Mouse (Mus musculus): ENCODE data around the gene Tbx19. TPM values are rescaled to one million over a fixed set of nuclear protein-coding genes. Genes with fewer than 3 reads are reported as not detected.

Tbx19 gene
- polyA plus RNA-seq (2012; rRNA removed), result 0.08 and 0.11 TPM in 2 replicates

DNA sequence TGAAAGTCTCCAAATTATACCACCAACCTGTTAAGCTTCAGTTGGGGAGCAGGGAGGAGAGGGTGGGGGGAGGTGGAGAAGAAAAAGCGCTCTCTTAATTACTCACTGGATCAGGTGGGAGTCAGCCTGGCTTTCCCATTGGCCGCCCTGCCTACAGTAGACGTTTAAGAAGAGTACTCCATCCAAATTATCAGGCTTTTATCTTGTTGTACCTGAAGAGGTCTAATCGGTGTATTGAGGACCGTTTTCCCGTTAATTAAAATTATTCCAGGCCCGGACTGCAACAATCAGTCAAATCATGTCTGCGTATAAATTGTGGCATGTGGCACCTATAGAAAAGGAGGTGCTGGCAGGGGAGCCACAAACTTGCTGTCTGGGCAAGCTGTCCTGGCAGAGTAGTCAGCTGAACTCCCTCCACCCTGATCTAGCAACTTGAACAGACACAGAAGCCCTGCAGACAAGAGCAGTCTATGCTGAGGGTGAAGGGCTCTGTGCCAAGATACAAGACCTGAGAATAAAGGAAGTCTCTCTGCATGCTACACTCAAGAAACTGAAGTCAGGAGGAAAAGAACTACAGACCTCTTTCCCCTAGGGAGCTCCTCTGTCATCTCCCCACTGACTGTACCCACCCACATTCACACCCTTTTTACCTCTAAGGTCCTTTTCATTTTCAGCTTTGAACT, at the start of gene Tbx19:
Tbx19 (minus strand) TSS at position 51 of the 683 bp plus-strand sequence.
- Histone ChIP-seq H3K36me3 (ENCODE audit: control insufficient read depth, insufficient read depth, low read length) (no peaks in the 10 kb centered on the region), H3K27me3 (ENCODE audit: control insufficient read depth, insufficient read depth, low read length) (no peaks in the 10 kb centered on the region), H3K4me1 (ENCODE audit: control insufficient read depth, insufficient read depth, insufficient read length, low read length) (0 out of 2 replicates have a peak, but pooled peaks cover 3% of the 10 kb centered on the region), H3K27ac (ENCODE audit: insufficient read depth, low read depth, low read length) (no peak within 1 kb of the TSS), H3K4me3 (ENCODE audit: low read depth, low read length) (no peak within 1 kb of the TSS)
- no peak for TF ChIP-seq CTCF (IDR thresholded peaks at IDR 0.05; ENCODE audit: extremely low read depth, insufficient read length, insufficient replicate concordance, low read depth, low read length)
- TF ChIP-seq POLR2A (IDR thresholded peaks at IDR 0.05; ENCODE audit: low read depth, low read length), result no peak
- WGBS, result 80% methylated on average over 8 of the region's 8 CpGs

DNA sequence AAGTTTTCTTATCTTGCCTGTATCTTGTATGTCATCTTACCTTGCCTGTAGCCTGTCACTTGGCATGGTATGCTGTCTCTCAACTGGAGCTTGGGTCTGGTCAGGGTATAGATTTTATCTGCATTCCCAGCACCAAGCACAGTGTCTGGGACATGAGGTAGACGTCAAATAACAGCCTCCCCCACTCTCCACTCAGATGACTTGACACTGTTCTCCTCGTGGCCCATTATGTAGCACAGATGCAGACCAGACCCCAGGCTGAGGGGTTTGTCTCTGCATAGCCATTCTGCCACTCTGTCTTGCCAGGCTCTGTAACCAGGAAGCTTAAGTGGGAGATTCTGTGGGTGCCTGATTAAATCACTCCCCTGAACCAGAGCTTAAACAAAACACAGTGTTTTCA, 45.0 kb upstream of the Tbx19 start:
- Histone ChIP-seq H3K4me3 (ENCODE audit: low read depth, low read length) (no peak overlapping the region), H3K36me3 (ENCODE audit: control insufficient read depth, insufficient read depth, low read length) (no peaks in the 10 kb centered on the region), H3K27ac (ENCODE audit: insufficient read depth, low read depth, low read length) (no peak overlapping the region), H3K4me1 (ENCODE audit: control insufficient read depth, insufficient read depth, insufficient read length, low read length) (no peaks in the 10 kb centered on the region), H3K27me3 (ENCODE audit: control insufficient read depth, insufficient read depth, low read length) (no peaks in the 10 kb centered on the region)
- TF ChIP-seq POLR2A (IDR thresholded peaks at IDR 0.05; ENCODE audit: low read depth, low read length) (no peak), CTCF (IDR thresholded peaks at IDR 0.05; ENCODE audit: extremely low read depth, insufficient read length, insufficient replicate concordance, low read depth, low read length) (no peak)
- WGBS, result 64% methylated on average over 2 of the region's 2 CpGs

DNA sequence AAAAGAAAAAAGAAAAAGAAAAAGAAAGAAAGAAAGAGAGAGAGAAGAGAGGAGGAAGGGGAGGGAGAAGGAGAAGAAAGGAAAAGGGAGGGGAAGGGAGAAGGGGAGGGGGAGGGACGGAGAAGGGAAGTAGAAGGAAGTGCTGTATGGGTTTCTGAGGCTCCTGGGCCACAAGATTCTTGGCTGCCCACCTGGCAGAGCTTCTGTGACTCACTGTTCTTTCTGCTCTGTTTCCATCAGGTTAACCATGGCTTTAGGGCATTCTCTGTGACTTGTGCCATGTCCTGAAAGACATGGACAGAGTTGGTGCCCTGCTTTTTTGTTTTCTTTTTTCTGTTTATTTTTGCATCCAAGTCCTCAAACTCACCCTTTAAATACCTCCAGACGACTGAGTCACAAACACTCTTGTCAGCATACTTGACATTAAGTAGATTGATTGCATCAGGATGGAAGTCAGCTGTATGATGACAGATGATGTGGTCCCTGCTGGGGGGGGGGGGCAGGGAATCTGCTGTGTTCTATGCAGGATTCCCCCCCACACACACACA, 43.0 kb upstream of the Tbx19 start:
- WGBS, result 44% methylated on average over 2 of the region's 2 CpGs
- Histone ChIP-seq H3K27ac (ENCODE audit: insufficient read depth, low read depth, low read length) (no peak overlapping the region), H3K27me3 (ENCODE audit: control insufficient read depth, insufficient read depth, low read length) (no peaks in the 10 kb centered on the region), H3K36me3 (ENCODE audit: control insufficient read depth, insufficient read depth, low read length) (no peaks in the 10 kb centered on the region), H3K4me3 (ENCODE audit: low read depth, low read length) (no peak overlapping the region), H3K4me1 (ENCODE audit: control insufficient read depth, insufficient read depth, insufficient read length, low read length) (peaks cover 8% of the 10 kb centered on the region)
- TF ChIP-seq CTCF (IDR thresholded peaks at IDR 0.05; ENCODE audit: extremely low read depth, insufficient read length, insufficient replicate concordance, low read depth, low read length) (no peak), POLR2A (IDR thresholded peaks at IDR 0.05; ENCODE audit: low read depth, low read length) (no peak)

DNA sequence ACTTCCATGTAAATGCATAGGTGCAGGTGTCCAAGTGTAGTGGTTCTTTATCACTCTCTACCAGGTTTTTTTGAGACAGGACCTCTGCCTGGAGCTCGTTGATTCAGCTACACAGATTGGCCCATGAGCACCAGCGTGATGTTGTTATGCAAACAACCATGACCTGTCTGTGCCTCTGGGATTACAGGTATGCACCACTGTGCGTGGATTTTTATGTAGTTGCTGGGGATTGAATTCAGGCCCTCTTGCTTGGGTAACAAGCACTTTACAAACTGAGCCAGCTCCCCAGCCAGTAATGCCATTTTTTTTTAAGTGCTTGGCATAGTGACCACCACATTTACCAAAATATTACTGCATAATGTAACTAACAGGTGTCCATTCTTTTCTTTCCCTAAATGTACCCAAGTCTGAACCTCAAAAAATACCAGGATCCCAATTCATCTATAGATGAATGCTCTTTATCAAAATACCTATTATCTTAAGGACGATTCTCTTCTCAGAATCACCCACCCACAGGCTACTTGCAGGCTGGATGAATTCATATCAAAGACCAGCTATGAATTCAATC, 41.0 kb upstream of the Tbx19 start:
- H3K4me3 ChIP-seq (ENCODE audit: low read depth, low read length), result no peak overlapping the region
- WGBS, result 89% methylated on average over 4 of the region's 4 CpGs
- TF ChIP-seq POLR2A (IDR thresholded peaks at IDR 0.05; ENCODE audit: low read depth, low read length), result no peak
- TF ChIP-seq CTCF (IDR thresholded peaks at IDR 0.05; ENCODE audit: extremely low read depth, insufficient read length, insufficient replicate concordance, low read depth, low read length), result no peak
- no peaks in the 10 kb centered on the region for H3K36me3 ChIP-seq (ENCODE audit: control insufficient read depth, insufficient read depth, low read length)
- no peak overlapping the region for H3K27ac ChIP-seq (ENCODE audit: insufficient read depth, low read depth, low read length)
- peaks cover 15% of the 10 kb centered on the region for H3K4me1 ChIP-seq (ENCODE audit: control insufficient read depth, insufficient read depth, insufficient read length, low read length)
- no peaks in the 10 kb centered on the region for H3K27me3 ChIP-seq (ENCODE audit: control insufficient read depth, insufficient read depth, low read length)

DNA sequence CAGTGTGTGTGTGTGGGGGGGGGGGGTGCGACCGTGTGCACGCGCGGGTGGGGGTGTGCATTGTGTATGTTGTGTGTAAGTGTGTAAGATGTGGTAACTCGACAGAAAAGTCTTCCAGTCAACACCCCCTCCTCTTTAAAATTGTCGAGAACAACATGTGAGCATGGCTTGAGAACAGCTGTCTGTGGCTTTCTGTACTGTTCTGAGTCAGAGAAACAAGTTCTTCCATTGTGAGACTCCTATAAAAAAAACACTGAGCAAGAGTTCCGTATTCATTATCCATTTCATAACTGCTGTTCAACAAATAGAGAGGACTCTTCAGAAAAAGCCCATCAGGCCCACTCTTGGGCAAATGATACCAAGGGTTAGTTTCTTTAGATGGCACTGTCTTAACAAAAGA, 40.2 kb upstream of the Tbx19 start:
- WGBS, result 69% methylated on average over 8 of the region's 8 CpGs
- Histone ChIP-seq H3K27me3 (ENCODE audit: control insufficient read depth, insufficient read depth, low read length) (no peaks in the 10 kb centered on the region), H3K27ac (ENCODE audit: insufficient read depth, low read depth, low read length) (no peak overlapping the region), H3K4me1 (ENCODE audit: control insufficient read depth, insufficient read depth, insufficient read length, low read length) (peaks cover 15% of the 10 kb centered on the region), H3K4me3 (ENCODE audit: low read depth, low read length) (no peak overlapping the region), H3K36me3 (ENCODE audit: control insufficient read depth, insufficient read depth, low read length) (no peaks in the 10 kb centered on the region)
- no peak for TF ChIP-seq CTCF (IDR thresholded peaks at IDR 0.05; ENCODE audit: extremely low read depth, insufficient read length, insufficient replicate concordance, low read depth, low read length)
- no peak for TF ChIP-seq POLR2A (IDR thresholded peaks at IDR 0.05; ENCODE audit: low read depth, low read length)

DNA sequence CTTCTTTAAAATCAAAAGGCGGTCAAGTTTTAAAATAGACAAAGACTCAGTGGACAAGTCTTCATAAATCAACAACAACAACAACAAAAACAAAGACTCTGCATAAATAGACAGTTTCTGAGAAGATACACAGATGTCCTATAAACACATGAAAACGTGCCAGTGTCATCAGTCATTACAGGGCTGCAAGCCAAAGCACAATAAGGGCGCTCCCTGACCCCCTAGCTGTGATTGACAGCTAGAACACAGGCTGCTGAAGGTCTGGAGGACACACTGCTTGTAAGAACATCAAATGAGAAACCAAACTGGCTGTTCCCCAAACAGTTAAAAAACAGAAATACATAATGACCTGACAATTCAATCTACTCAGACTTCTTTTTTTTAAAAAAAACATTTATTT, 39.1 kb upstream of the Tbx19 start:
- H3K4me1 ChIP-seq (ENCODE audit: control insufficient read depth, insufficient read depth, insufficient read length, low read length), result peaks cover 26% of the 10 kb centered on the region
- H3K36me3 ChIP-seq (ENCODE audit: control insufficient read depth, insufficient read depth, low read length), result no peaks in the 10 kb centered on the region
- H3K27me3 ChIP-seq (ENCODE audit: control insufficient read depth, insufficient read depth, low read length), result no peaks in the 10 kb centered on the region
- TF ChIP-seq POLR2A (IDR thresholded peaks at IDR 0.05; ENCODE audit: low read depth, low read length) (no peak), CTCF (IDR thresholded peaks at IDR 0.05; ENCODE audit: extremely low read depth, insufficient read length, insufficient replicate concordance, low read depth, low read length) (no peak)
- peak overlapping the region; percentile 98 for H3K27ac ChIP-seq (ENCODE audit: insufficient read depth, low read depth, low read length)
- WGBS, result 40% methylated on average over 3 of the region's 3 CpGs
- no peak overlapping the region for H3K4me3 ChIP-seq (ENCODE audit: low read depth, low read length)

DNA sequence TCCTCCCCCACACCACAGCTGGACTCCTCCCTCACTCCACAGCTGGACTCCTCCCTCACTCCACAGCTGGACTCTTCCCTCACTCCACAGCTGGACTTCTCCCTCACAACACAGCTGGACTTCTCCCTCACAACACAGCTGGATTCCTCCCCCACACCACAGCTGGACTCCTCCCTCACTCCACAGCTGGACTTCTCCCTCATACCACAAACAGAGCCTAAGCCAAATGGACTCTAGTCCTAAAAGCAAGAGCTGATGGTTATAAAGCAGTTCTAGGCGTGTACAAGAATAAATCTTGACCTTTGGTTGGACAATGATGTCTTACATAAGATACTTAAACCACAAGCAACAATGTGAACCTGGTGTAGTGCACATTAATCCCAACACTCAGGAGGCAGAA, 38.4 kb upstream of the Tbx19 start:
- 29% methylated on average over 1 of the region's 1 CpGs for WGBS
- Histone ChIP-seq H3K4me1 (ENCODE audit: control insufficient read depth, insufficient read depth, insufficient read length, low read length) (peaks cover 27% of the 10 kb centered on the region), H3K27ac (ENCODE audit: insufficient read depth, low read depth, low read length) (peak overlapping the region; percentile 98), H3K27me3 (ENCODE audit: control insufficient read depth, insufficient read depth, low read length) (no peaks in the 10 kb centered on the region), H3K4me3 (ENCODE audit: low read depth, low read length) (no peak overlapping the region), H3K36me3 (ENCODE audit: control insufficient read depth, insufficient read depth, low read length) (no peaks in the 10 kb centered on the region)
- TF ChIP-seq POLR2A (IDR thresholded peaks at IDR 0.05; ENCODE audit: low read depth, low read length), result no peak
- TF ChIP-seq CTCF (IDR thresholded peaks at IDR 0.05; ENCODE audit: extremely low read depth, insufficient read length, insufficient replicate concordance, low read depth, low read length), result no peak

Data from small intestine, adult 2 months (tissue).